Mouse (Mus musculus): ENCODE results near the gene Map3k13.

DNA sequence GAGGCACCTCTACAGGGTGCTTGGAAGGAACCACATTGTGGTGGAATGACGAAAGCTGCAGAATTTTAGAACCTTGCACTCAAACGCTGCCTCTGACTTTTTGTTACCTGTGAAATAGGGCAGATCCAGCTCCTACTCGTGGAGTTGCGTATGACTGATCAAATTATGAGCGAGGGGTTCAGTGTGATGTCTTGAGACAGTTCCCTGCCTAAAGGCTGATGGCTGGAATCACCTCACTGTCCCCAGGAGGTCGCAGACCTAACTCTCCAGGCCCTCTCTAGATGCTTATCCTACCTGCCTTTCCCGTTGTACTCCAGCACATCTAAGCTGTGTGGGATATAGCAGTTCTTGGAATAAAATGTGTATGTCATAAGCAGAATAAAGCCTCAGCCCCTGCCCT is 111.8 kb downstream of the Map3k13 start:
- TF ChIP-seq POLR2A (IDR thresholded peaks at IDR 0.05; ENCODE audit: control insufficient read depth, extremely low read depth, insufficient read depth, low read length, poor library complexity) (no peak), CTCF (IDR thresholded peaks at IDR 0.05; ENCODE audit: borderline replicate concordance, control insufficient read depth, extremely low read depth, insufficient read depth, low read length, poor library complexity) (no peak)
